Mouse (Mus musculus): ENCODE results near the gene Chst1. TPM values are rescaled to one million over a fixed set of nuclear protein-coding genes. Genes with fewer than 3 reads are reported as not detected.
A peak's percentile ranks its signal among the peaks of the same experiment; 100 is the strongest.

The Chst1 gene
- 18.8 and 27.3 TPM in 2 replicates for polyA plus RNA-seq (2015; fragmentation: Nextera tagmentation; extraction: Ambion mirVana)

GRCm38 (mm10) chr2:92599487-92600347 is at the start of gene Chst1:
Gene Chst1 (plus strand): TSS chr2:92599707.
- ATAC-seq = peak; percentile 78
- H3K4me1 ChIP-seq (replicated peaks; ENCODE audit: control insufficient read depth, insufficient read depth, low read length) = peaks cover 35% of the 10 kb centered on the region
- WGBS = under 1% methylated on average over 47 of the region's 82 CpGs

GRCm38 (mm10) chr2:92550051-92550450 is 49.5 kb upstream of the Chst1 start:
- no peak overlapping the region for H3K4me3 ChIP-seq (replicated peaks; ENCODE audit: low read length)
- no peaks in the 10 kb centered on the region for H3K36me3 ChIP-seq (ENCODE audit: control insufficient read depth, insufficient read depth)
- no peak overlapping the region for H3K4me2 ChIP-seq (ENCODE audit: low read length)
- H3K27me3 ChIP-seq (replicated peaks; ENCODE audit: control insufficient read depth, insufficient read depth, low read length) = no peaks in the 10 kb centered on the region
- H3K9me3 ChIP-seq (ENCODE audit: control insufficient read depth, low read length) = no peaks in the 10 kb centered on the region
- no peaks in the 10 kb centered on the region for H3K4me1 ChIP-seq (replicated peaks; ENCODE audit: control insufficient read depth, insufficient read depth, low read length)
- ATAC-seq = no peak
- 87% methylated on average over 2 of the region's 2 CpGs for WGBS
- no peak overlapping the region for H3K9ac ChIP-seq (replicated peaks; ENCODE audit: low read depth, low read length)
- no peak overlapping the region for H3K27ac ChIP-seq (ENCODE audit: low read length)

More at GRCm38 (mm10) chr2:92599487-92600347, at the start of gene Chst1:
- no peaks in the 10 kb centered on the region for H3K9me3 ChIP-seq (ENCODE audit: control insufficient read depth, low read length)
- peak within 1 kb of the TSS; percentile 68 for H3K4me3 ChIP-seq (replicated peaks; ENCODE audit: low read length)
- peak within 1 kb of the TSS; percentile 68 for H3K27ac ChIP-seq (ENCODE audit: low read length)
- peak within 1 kb of the TSS; percentile 81 for H3K4me2 ChIP-seq (ENCODE audit: low read length)
- no peaks in the 10 kb centered on the region for H3K36me3 ChIP-seq (ENCODE audit: control insufficient read depth, insufficient read depth)
- H3K27me3 ChIP-seq (replicated peaks; ENCODE audit: control insufficient read depth, insufficient read depth, low read length) = no peaks in the 10 kb centered on the region
- H3K9ac ChIP-seq (replicated peaks; ENCODE audit: low read depth, low read length) = peak within 1 kb of the TSS; percentile 85

GRCm38 (mm10) chr2:92554536-92554935 is 45.0 kb upstream of the Chst1 start:
- Histone ChIP-seq H3K4me1 (replicated peaks; ENCODE audit: control insufficient read depth, insufficient read depth, low read length) (no peaks in the 10 kb centered on the region), H3K9ac (replicated peaks; ENCODE audit: low read depth, low read length) (no peak overlapping the region), H3K27ac (ENCODE audit: low read length) (no peak overlapping the region), H3K9me3 (ENCODE audit: control insufficient read depth, low read length) (no peaks in the 10 kb centered on the region), H3K27me3 (replicated peaks; ENCODE audit: control insufficient read depth, insufficient read depth, low read length) (no peaks in the 10 kb centered on the region), H3K36me3 (ENCODE audit: control insufficient read depth, insufficient read depth) (no peaks in the 10 kb centered on the region), H3K4me3 (replicated peaks; ENCODE audit: low read length) (no peak overlapping the region), H3K4me2 (ENCODE audit: low read length) (no peak overlapping the region)
- ATAC-seq = no peak

- no peak for ATAC-seq
- no peaks in the 10 kb centered on the region for H3K27me3 ChIP-seq (replicated peaks; ENCODE audit: control insufficient read depth, insufficient read depth, low read length)
These were observed 36.6 kb upstream of the Chst1 start for GRCm38 (mm10) chr2:92562930-92563329.

GRCm38 (mm10) chr2:92570623-92571022 is 28.9 kb upstream of the Chst1 start:
- no peaks in the 10 kb centered on the region for H3K27me3 ChIP-seq (replicated peaks; ENCODE audit: control insufficient read depth, insufficient read depth, low read length)
- no peak for ATAC-seq
- H3K27ac ChIP-seq (ENCODE audit: low read length) = no peak overlapping the region
- H3K9ac ChIP-seq (replicated peaks; ENCODE audit: low read depth, low read length) = no peak overlapping the region
- no peak overlapping the region for H3K4me3 ChIP-seq (replicated peaks; ENCODE audit: low read length)
- H3K36me3 ChIP-seq (ENCODE audit: control insufficient read depth, insufficient read depth) = no peaks in the 10 kb centered on the region
- no peaks in the 10 kb centered on the region for H3K9me3 ChIP-seq (ENCODE audit: control insufficient read depth, low read length)
- 88% methylated on average over 6 of the region's 6 CpGs for WGBS
- no peak overlapping the region for H3K4me2 ChIP-seq (ENCODE audit: low read length)
- no peaks in the 10 kb centered on the region for H3K4me1 ChIP-seq (replicated peaks; ENCODE audit: control insufficient read depth, insufficient read depth, low read length)

More at GRCm38 (mm10) chr2:92562930-92563329, 36.6 kb upstream of the Chst1 start:
- H3K4me3 ChIP-seq (replicated peaks; ENCODE audit: low read length) = no peak overlapping the region
- H3K4me2 ChIP-seq (ENCODE audit: low read length) = no peak overlapping the region
- 75% methylated on average over 4 of the region's 4 CpGs for WGBS
- no peak overlapping the region for H3K27ac ChIP-seq (ENCODE audit: low read length)
- no peaks in the 10 kb centered on the region for H3K4me1 ChIP-seq (replicated peaks; ENCODE audit: control insufficient read depth, insufficient read depth, low read length)
- peaks cover 5% of the 10 kb centered on the region for H3K9me3 ChIP-seq (ENCODE audit: control insufficient read depth, low read length)
- H3K9ac ChIP-seq (replicated peaks; ENCODE audit: low read depth, low read length) = no peak overlapping the region
- no peaks in the 10 kb centered on the region for H3K36me3 ChIP-seq (ENCODE audit: control insufficient read depth, insufficient read depth)

- ATAC-seq = no peak
- Histone ChIP-seq H3K27ac (ENCODE audit: low read length) (no peak overlapping the region), H3K36me3 (ENCODE audit: control insufficient read depth, insufficient read depth) (no peaks in the 10 kb centered on the region), H3K9ac (replicated peaks; ENCODE audit: low read depth, low read length) (no peak overlapping the region), H3K9me3 (ENCODE audit: control insufficient read depth, low read length) (no peaks in the 10 kb centered on the region), H3K4me1 (replicated peaks; ENCODE audit: control insufficient read depth, insufficient read depth, low read length) (no peaks in the 10 kb centered on the region), H3K27me3 (replicated peaks; ENCODE audit: control insufficient read depth, insufficient read depth, low read length) (no peaks in the 10 kb centered on the region), H3K4me3 (replicated peaks; ENCODE audit: low read length) (no peak overlapping the region), H3K4me2 (ENCODE audit: low read length) (no peak overlapping the region)
- WGBS = 72% methylated on average over 9 of the region's 9 CpGs
These were observed 21.7 kb upstream of the Chst1 start for GRCm38 (mm10) chr2:92577824-92578223.

GRCm38 (mm10) chr2:92581302-92581701 is 18.2 kb upstream of the Chst1 start:
- H3K27ac ChIP-seq (ENCODE audit: low read length) = no peak overlapping the region
- no peaks in the 10 kb centered on the region for H3K27me3 ChIP-seq (replicated peaks; ENCODE audit: control insufficient read depth, insufficient read depth, low read length)
- no peak overlapping the region for H3K4me2 ChIP-seq (ENCODE audit: low read length)
- no peak overlapping the region for H3K4me3 ChIP-seq (replicated peaks; ENCODE audit: low read length)
- H3K36me3 ChIP-seq (ENCODE audit: control insufficient read depth, insufficient read depth) = no peaks in the 10 kb centered on the region
- ATAC-seq = no peak
- 89% methylated on average over 7 of the region's 7 CpGs for WGBS
- H3K4me1 ChIP-seq (replicated peaks; ENCODE audit: control insufficient read depth, insufficient read depth, low read length) = no peaks in the 10 kb centered on the region
- no peak overlapping the region for H3K9ac ChIP-seq (replicated peaks; ENCODE audit: low read depth, low read length)
- no peaks in the 10 kb centered on the region for H3K9me3 ChIP-seq (ENCODE audit: control insufficient read depth, low read length)

- no peak overlapping the region for H3K4me3 ChIP-seq (replicated peaks; ENCODE audit: low read length)
- H3K4me2 ChIP-seq (ENCODE audit: low read length) = no peak overlapping the region
- H3K9me3 ChIP-seq (ENCODE audit: control insufficient read depth, low read length) = no peaks in the 10 kb centered on the region
- no peaks in the 10 kb centered on the region for H3K4me1 ChIP-seq (replicated peaks; ENCODE audit: control insufficient read depth, insufficient read depth, low read length)
- ATAC-seq = no peak
- H3K27ac ChIP-seq (ENCODE audit: low read length) = no peak overlapping the region
- no peak overlapping the region for H3K9ac ChIP-seq (replicated peaks; ENCODE audit: low read depth, low read length)
- no peaks in the 10 kb centered on the region for H3K27me3 ChIP-seq (replicated peaks; ENCODE audit: control insufficient read depth, insufficient read depth, low read length)
- H3K36me3 ChIP-seq (ENCODE audit: control insufficient read depth, insufficient read depth) = no peaks in the 10 kb centered on the region
- WGBS = 90% methylated on average over 5 of the region's 5 CpGs
These were observed 16.9 kb upstream of the Chst1 start for GRCm38 (mm10) chr2:92582596-92582995.

GRCm38 (mm10) chr2:92587806-92588205 is 11.7 kb upstream of the Chst1 start:
- 92% methylated on average over 2 of the region's 2 CpGs for WGBS

More at GRCm38 (mm10) chr2:92587806-92588205, 11.7 kb upstream of the Chst1 start:
- Histone ChIP-seq H3K27ac (ENCODE audit: low read length) (no peak overlapping the region), H3K4me1 (replicated peaks; ENCODE audit: control insufficient read depth, insufficient read depth, low read length) (no peaks in the 10 kb centered on the region), H3K36me3 (ENCODE audit: control insufficient read depth, insufficient read depth) (no peaks in the 10 kb centered on the region), H3K9me3 (ENCODE audit: control insufficient read depth, low read length) (no peaks in the 10 kb centered on the region), H3K4me2 (ENCODE audit: low read length) (no peak overlapping the region), H3K4me3 (replicated peaks; ENCODE audit: low read length) (no peak overlapping the region), H3K27me3 (replicated peaks; ENCODE audit: control insufficient read depth, insufficient read depth, low read length) (no peaks in the 10 kb centered on the region), H3K9ac (replicated peaks; ENCODE audit: low read depth, low read length) (no peak overlapping the region)
- no peak for ATAC-seq
